Mouse (Mus musculus): ENCODE data around the gene Col4a3bp. TPM values are rescaled to one million over a fixed set of nuclear protein-coding genes. Genes with fewer than 3 reads are reported as not detected.

The Col4a3bp gene
- 6.4 and 6.5 TPM in 2 replicates for polyA plus RNA-seq (2014; fragmentation: Nextera tagmentation; extraction: Ambion mirVana)

DNA sequence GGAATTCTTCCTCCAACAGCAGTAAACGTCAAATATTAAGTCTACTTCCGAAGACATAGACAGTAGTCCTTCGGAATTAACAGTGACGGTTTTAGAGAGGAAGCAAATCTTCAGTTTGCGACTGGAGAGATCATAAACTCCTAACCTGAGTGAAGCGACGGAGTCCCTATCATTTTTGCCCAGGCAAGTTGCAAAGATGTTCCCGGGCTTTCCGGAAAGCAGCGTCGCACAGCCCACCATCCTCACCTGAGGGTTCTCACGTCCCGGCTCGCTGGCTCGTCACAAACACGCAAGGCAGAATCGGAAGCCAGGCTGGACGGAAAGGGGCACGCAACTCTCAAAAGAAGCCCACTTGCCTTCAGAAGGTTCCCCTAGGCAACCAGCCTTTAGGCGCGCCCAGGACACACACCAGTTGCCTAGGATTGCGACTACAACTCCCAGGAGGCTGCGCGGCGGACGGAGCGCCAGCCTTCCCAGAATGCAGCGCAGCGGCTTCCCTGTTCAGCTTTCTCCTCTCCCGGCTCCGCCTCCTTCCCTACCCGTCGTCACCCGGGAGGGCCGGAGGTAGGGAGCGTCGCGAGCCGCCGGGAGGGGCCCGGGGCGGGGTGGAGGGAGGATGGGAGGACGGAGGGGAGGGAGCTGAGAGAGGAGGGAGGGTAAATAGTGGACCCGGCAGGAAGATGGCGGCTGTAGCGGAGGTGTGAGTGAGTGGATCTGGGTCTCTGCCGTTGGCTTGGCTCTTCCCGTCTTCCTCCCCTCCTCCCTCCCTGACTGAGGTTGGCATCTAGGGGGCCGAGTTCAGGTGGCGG is at the start of gene Col4a3bp, which contains the start of gene Polk:
Gene Col4a3bp (plus strand): TSS at position 538 of the 809 bp plus-strand sequence.
Gene Polk (minus strand): TSS at position 499 of the 809 bp plus-strand sequence.
- Histone ChIP-seq H3K4me3 (ENCODE audit: low read depth, low read length) (peak within 1 kb of the TSS; percentile 95), H3K9me3 (ENCODE audit: control insufficient read depth, low read length) (no peaks in the 10 kb centered on the region), H3K9ac (ENCODE audit: low read length) (peak within 1 kb of the TSS; percentile 91), H3K4me1 (ENCODE audit: control insufficient read depth, insufficient read depth, low read length) (0 out of 2 replicates have a peak, but pooled peaks cover 3% of the 10 kb centered on the region), H3K36me3 (ENCODE audit: control insufficient read depth, insufficient read depth, low read length) (no peaks in the 10 kb centered on the region), H3K27ac (replicated peaks; ENCODE audit: low read depth, low read length) (peak within 1 kb of the TSS; percentile 53), H3K4me2 (ENCODE audit: low read depth, severe bottlenecking) (peak within 1 kb of the TSS; percentile 86), H3K27me3 (ENCODE audit: control insufficient read depth, insufficient read depth, low read length) (no peaks in the 10 kb centered on the region)
- under 1% methylated on average over 43 of the region's 50 CpGs for WGBS
- DNase-seq (ENCODE audit: low spot score) = peak; percentile 98
- peak; percentile 99 for ATAC-seq (ENCODE audit: insufficient number of reproducible peaks, low FRiP score, low TSS enrichment, low read depth)

GRCm38 (mm10) chr13:96496630-96497029 is 45.8 kb upstream of the Col4a3bp start:
- H3K36me3 ChIP-seq (ENCODE audit: control insufficient read depth, insufficient read depth, low read length) = no peaks in the 10 kb centered on the region
- no peaks in the 10 kb centered on the region for H3K4me1 ChIP-seq (ENCODE audit: control insufficient read depth, insufficient read depth, low read length)
- no peak overlapping the region for H3K4me3 ChIP-seq (ENCODE audit: low read depth, low read length)
- no peak overlapping the region for H3K4me2 ChIP-seq (ENCODE audit: low read depth, severe bottlenecking)
- H3K27ac ChIP-seq (replicated peaks; ENCODE audit: low read depth, low read length) = no peak overlapping the region
- H3K9ac ChIP-seq (ENCODE audit: low read length) = no peak overlapping the region
- 89% methylated on average over 8 of the region's 8 CpGs for WGBS
- H3K9me3 ChIP-seq (ENCODE audit: control insufficient read depth, low read length) = no peaks in the 10 kb centered on the region
- ATAC-seq (ENCODE audit: insufficient number of reproducible peaks, low FRiP score, low TSS enrichment, low read depth) (no peak), DNase-seq (ENCODE audit: low spot score) (no peak)
- H3K27me3 ChIP-seq (ENCODE audit: control insufficient read depth, insufficient read depth, low read length) = no peaks in the 10 kb centered on the region

DNA sequence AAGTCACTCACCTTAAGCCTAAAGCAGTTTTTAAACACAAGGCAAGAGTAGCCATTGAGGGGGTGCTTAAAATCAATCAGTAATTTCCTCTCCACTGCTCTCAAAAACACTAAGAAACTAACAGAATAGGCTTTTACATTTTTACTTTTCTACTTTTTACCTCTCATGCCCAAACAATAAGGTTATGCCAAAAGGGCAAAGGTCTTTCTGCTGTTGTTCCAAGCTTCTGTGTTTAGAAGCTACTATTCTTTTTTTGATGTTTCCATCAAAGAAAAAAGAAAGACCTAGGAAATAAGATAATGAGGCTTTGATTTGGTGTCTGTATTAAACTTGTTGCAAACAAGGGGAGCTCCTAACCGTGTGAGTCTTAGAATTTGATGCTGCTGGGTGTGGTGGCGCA is 42.5 kb upstream of the Col4a3bp start:
- Histone ChIP-seq H3K27ac (replicated peaks; ENCODE audit: low read depth, low read length) (no peak overlapping the region), H3K4me2 (ENCODE audit: low read depth, severe bottlenecking) (no peak overlapping the region), H3K36me3 (ENCODE audit: control insufficient read depth, insufficient read depth, low read length) (no peaks in the 10 kb centered on the region), H3K4me3 (ENCODE audit: low read depth, low read length) (no peak overlapping the region), H3K27me3 (ENCODE audit: control insufficient read depth, insufficient read depth, low read length) (no peaks in the 10 kb centered on the region), H3K4me1 (ENCODE audit: control insufficient read depth, insufficient read depth, low read length) (no peaks in the 10 kb centered on the region), H3K9me3 (ENCODE audit: control insufficient read depth, low read length) (no peaks in the 10 kb centered on the region), H3K9ac (ENCODE audit: low read length) (no peak overlapping the region)
- ATAC-seq (ENCODE audit: insufficient number of reproducible peaks, low FRiP score, low TSS enrichment, low read depth) = no peak
- DNase-seq (ENCODE audit: low spot score) = no peak
- WGBS = 90% methylated on average over 2 of the region's 2 CpGs

GRCm38 (mm10) chr13:96505661-96506060 is 36.8 kb upstream of the Col4a3bp start:
- DNase-seq (ENCODE audit: low spot score) = no peak
- no peaks in the 10 kb centered on the region for H3K9me3 ChIP-seq (ENCODE audit: control insufficient read depth, low read length)
- 83% methylated on average over 4 of the region's 4 CpGs for WGBS

GRCm38 (mm10) chr13:96506313-96506712 is 36.1 kb upstream of the Col4a3bp start:
- 61% methylated on average over 6 of the region's 6 CpGs for WGBS
- Histone ChIP-seq H3K9ac (ENCODE audit: low read length) (no peak overlapping the region), H3K27ac (replicated peaks; ENCODE audit: low read depth, low read length) (no peak overlapping the region), H3K9me3 (ENCODE audit: control insufficient read depth, low read length) (no peaks in the 10 kb centered on the region), H3K4me1 (ENCODE audit: control insufficient read depth, insufficient read depth, low read length) (no peaks in the 10 kb centered on the region), H3K36me3 (ENCODE audit: control insufficient read depth, insufficient read depth, low read length) (no peaks in the 10 kb centered on the region), H3K4me3 (ENCODE audit: low read depth, low read length) (no peak overlapping the region), H3K4me2 (ENCODE audit: low read depth, severe bottlenecking) (no peak overlapping the region), H3K27me3 (ENCODE audit: control insufficient read depth, insufficient read depth, low read length) (no peaks in the 10 kb centered on the region)
- no peak for ATAC-seq (ENCODE audit: insufficient number of reproducible peaks, low FRiP score, low TSS enrichment, low read depth)
- DNase-seq (ENCODE audit: low spot score) = no peak

More at GRCm38 (mm10) chr13:96505661-96506060, 36.8 kb upstream of the Col4a3bp start:
- Histone ChIP-seq H3K4me2 (ENCODE audit: low read depth, severe bottlenecking) (no peak overlapping the region), H3K27me3 (ENCODE audit: control insufficient read depth, insufficient read depth, low read length) (no peaks in the 10 kb centered on the region), H3K36me3 (ENCODE audit: control insufficient read depth, insufficient read depth, low read length) (no peaks in the 10 kb centered on the region), H3K4me1 (ENCODE audit: control insufficient read depth, insufficient read depth, low read length) (no peaks in the 10 kb centered on the region), H3K9ac (ENCODE audit: low read length) (no peak overlapping the region), H3K4me3 (ENCODE audit: low read depth, low read length) (no peak overlapping the region), H3K27ac (replicated peaks; ENCODE audit: low read depth, low read length) (no peak overlapping the region)
- no peak for ATAC-seq (ENCODE audit: insufficient number of reproducible peaks, low FRiP score, low TSS enrichment, low read depth)

- H3K4me1 ChIP-seq (ENCODE audit: control insufficient read depth, insufficient read depth, low read length) = 0 out of 2 replicates have a peak, but pooled peaks cover 4% of the 10 kb centered on the region
- H3K36me3 ChIP-seq (ENCODE audit: control insufficient read depth, insufficient read depth, low read length) = no peaks in the 10 kb centered on the region
- ATAC-seq (ENCODE audit: insufficient number of reproducible peaks, low FRiP score, low TSS enrichment, low read depth) (no peak), DNase-seq (ENCODE audit: low spot score) (no peak)
- 86% methylated on average over 4 of the region's 4 CpGs for WGBS
- H3K9me3 ChIP-seq (ENCODE audit: control insufficient read depth, low read length) = no peaks in the 10 kb centered on the region
- H3K27ac ChIP-seq (replicated peaks; ENCODE audit: low read depth, low read length) = no peak overlapping the region
- no peak overlapping the region for H3K4me2 ChIP-seq (ENCODE audit: low read depth, severe bottlenecking)
- H3K9ac ChIP-seq (ENCODE audit: low read length) = no peak overlapping the region
- no peaks in the 10 kb centered on the region for H3K27me3 ChIP-seq (ENCODE audit: control insufficient read depth, insufficient read depth, low read length)
- H3K4me3 ChIP-seq (ENCODE audit: low read depth, low read length) = no peak overlapping the region
Measured at GRCm38 (mm10) chr13:96507541-96507940, 34.9 kb upstream of the Col4a3bp start.

DNA sequence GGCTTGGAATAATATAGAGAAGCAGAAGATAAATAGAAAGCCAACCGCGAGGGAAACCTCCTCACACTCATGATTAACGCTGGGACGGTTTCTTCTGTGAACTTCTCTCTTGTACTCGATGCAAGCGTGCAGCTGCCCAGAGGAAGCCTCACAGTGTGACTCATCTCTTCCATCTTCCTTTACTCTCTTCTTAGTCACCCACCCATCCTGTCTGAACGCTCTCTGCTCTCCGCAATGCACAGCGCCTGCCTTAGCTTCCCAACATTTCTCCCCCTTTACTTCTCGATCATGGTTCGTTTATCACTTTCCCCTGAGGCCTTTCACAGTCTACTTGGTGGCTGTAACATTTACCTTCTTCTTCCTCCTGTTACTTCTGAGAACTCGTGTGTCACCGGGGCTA is 31.8 kb upstream of the Col4a3bp start:
- no peak overlapping the region for H3K9ac ChIP-seq (ENCODE audit: low read length)
- ATAC-seq (ENCODE audit: insufficient number of reproducible peaks, low FRiP score, low TSS enrichment, low read depth) (no peak), DNase-seq (ENCODE audit: low spot score) (no peak)
- H3K9me3 ChIP-seq (ENCODE audit: control insufficient read depth, low read length) = no peaks in the 10 kb centered on the region
- no peaks in the 10 kb centered on the region for H3K36me3 ChIP-seq (ENCODE audit: control insufficient read depth, insufficient read depth, low read length)
- H3K4me1 ChIP-seq (ENCODE audit: control insufficient read depth, insufficient read depth, low read length) = 0 out of 2 replicates have a peak, but pooled peaks cover 4% of the 10 kb centered on the region
- 78% methylated on average over 13 of the region's 13 CpGs for WGBS
- no peak overlapping the region for H3K27ac ChIP-seq (replicated peaks; ENCODE audit: low read depth, low read length)
- no peak overlapping the region for H3K4me2 ChIP-seq (ENCODE audit: low read depth, severe bottlenecking)
- H3K27me3 ChIP-seq (ENCODE audit: control insufficient read depth, insufficient read depth, low read length) = no peaks in the 10 kb centered on the region
- no peak overlapping the region for H3K4me3 ChIP-seq (ENCODE audit: low read depth, low read length)

DNA sequence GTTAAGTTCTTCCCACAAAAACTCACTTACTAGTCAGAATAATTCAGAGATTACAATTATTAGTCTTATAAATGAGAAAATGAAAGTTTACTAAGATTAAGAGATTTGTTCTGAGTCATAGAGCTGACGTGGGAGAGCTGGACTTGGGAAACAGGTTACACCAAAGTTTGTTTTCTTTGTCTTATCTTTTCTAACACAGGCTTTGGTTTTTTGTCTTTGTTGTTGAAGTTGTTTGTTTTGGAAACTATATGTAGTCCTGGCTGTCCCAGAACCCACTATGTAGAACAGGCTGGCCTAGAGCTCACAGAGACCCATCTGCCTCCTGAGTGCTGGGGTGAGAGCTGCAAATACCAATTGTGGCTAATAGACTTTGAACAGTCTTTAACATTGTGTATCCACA is 31.2 kb upstream of the Col4a3bp start:
- Histone ChIP-seq H3K36me3 (ENCODE audit: control insufficient read depth, insufficient read depth, low read length) (no peaks in the 10 kb centered on the region), H3K4me2 (ENCODE audit: low read depth, severe bottlenecking) (no peak overlapping the region), H3K27ac (replicated peaks; ENCODE audit: low read depth, low read length) (no peak overlapping the region), H3K9me3 (ENCODE audit: control insufficient read depth, low read length) (no peaks in the 10 kb centered on the region), H3K27me3 (ENCODE audit: control insufficient read depth, insufficient read depth, low read length) (no peaks in the 10 kb centered on the region), H3K4me1 (ENCODE audit: control insufficient read depth, insufficient read depth, low read length) (0 out of 2 replicates have a peak, but pooled peaks cover 4% of the 10 kb centered on the region), H3K9ac (ENCODE audit: low read length) (no peak overlapping the region), H3K4me3 (ENCODE audit: low read depth, low read length) (no peak overlapping the region)
- ATAC-seq (ENCODE audit: insufficient number of reproducible peaks, low FRiP score, low TSS enrichment, low read depth) = no peak
- 81% methylated on average over 1 of the region's 1 CpGs for WGBS
- no peak for DNase-seq (ENCODE audit: low spot score)

All from limb, embryonic 11.5 days (tissue).